ENCODE assay signal across 9 mouse cellular contexts in genomic region chr11:97432015-97432414, GRCm38 (mm10). TPM values are rescaled to one million over a fixed set of nuclear protein-coding genes. Genes with fewer than 3 reads are reported as not detected.
DNase-seq lines count a peak whose midpoint lies in the region; ATAC-seq and TF ChIP-seq lines count a peak whose summit lies in the region.
"Had no signal": no experiment of that assay in that cellular context is flagged by ENCODE, and none has a peak within 500 bp of the region (broad histone marks: within the 10 kb centered on the region; RNA-seq: fewer than 3 reads in every experiment).

No protein-coding gene starts in this region.

- TF ChIP-seq POLR2A in lung, adult 2 months (IDR thresholded peaks at IDR 0.05; ENCODE audit: borderline replicate concordance, extremely low read depth, low read depth, low read length) = no peak

- no peak overlapping the region for H3K9ac ChIP-seq in hindbrain, embryonic 12.5 days
- no peak overlapping the region for H3K9ac ChIP-seq in forebrain, embryonic 11.5 days (ENCODE audit: low read length)
- H3K9ac ChIP-seq: embryonic facial prominence, embryonic 12.5 days had no signal

- H3ac ChIP-seq in C2C12 (ENCODE audit: control insufficient read depth, insufficient read length, low read depth) = no peak overlapping the region

- H3K27me3 ChIP-seq in hindbrain, embryonic 10.5 days (ENCODE audit: insufficient read depth, poor library complexity, severe bottlenecking) = peaks cover 16% of the 10 kb centered on the region
- H3K27me3 ChIP-seq in hindbrain, embryonic 12.5 days = peaks cover 7% of the 10 kb centered on the region; the same call in 1 of the 2 replicates
- H3K27me3 ChIP-seq in C2C12 (ENCODE audit: control insufficient read depth, insufficient read depth, insufficient read length) = no peaks in the 10 kb centered on the region
- peaks cover 9% of the 10 kb centered on the region for H3K27me3 ChIP-seq in embryonic facial prominence, embryonic 10.5 days (replicated peaks; ENCODE audit: low read depth, poor library complexity, severe bottlenecking)
- H3K27me3 ChIP-seq in forebrain, embryonic 11.5 days (ENCODE audit: control insufficient read depth, insufficient read depth, low read length) = 0 out of 2 replicates have a peak, but pooled peaks cover 3% of the 10 kb centered on the region
- H3K27me3 ChIP-seq: embryonic facial prominence, embryonic 12.5 days had no signal

- H3K36me3 ChIP-seq in hindbrain, embryonic 10.5 days = no peaks in the 10 kb centered on the region
- H3K36me3 ChIP-seq in hindbrain, embryonic 12.5 days = no peaks in the 10 kb centered on the region
- peaks cover 6% of the 10 kb centered on the region for H3K36me3 ChIP-seq in C2C12 (ENCODE audit: control insufficient read depth, insufficient read depth)
- no peaks in the 10 kb centered on the region for H3K36me3 ChIP-seq in embryonic facial prominence, embryonic 10.5 days (replicated peaks)
- H3K36me3 ChIP-seq in forebrain, embryonic 11.5 days (ENCODE audit: control insufficient read depth, insufficient read depth, low read length) = no peaks in the 10 kb centered on the region
- H3K36me3 ChIP-seq: embryonic facial prominence, embryonic 12.5 days had no signal

- no peak overlapping the region for H3K4me2 ChIP-seq in hindbrain, embryonic 12.5 days (replicated peaks)
- no peak overlapping the region for H3K4me2 ChIP-seq in forebrain, embryonic 11.5 days (ENCODE audit: low read depth, low read length, severe bottlenecking)
- H3K4me2 ChIP-seq: embryonic facial prominence, embryonic 12.5 days had no signal

- no peak overlapping the region for H3K27ac ChIP-seq in hindbrain, embryonic 10.5 days
- H3K27ac ChIP-seq in hindbrain, embryonic 12.5 days = no peak overlapping the region
- H3K27ac ChIP-seq in embryonic facial prominence, embryonic 10.5 days (replicated peaks) = no peak overlapping the region
- no peak overlapping the region for H3K27ac ChIP-seq in forebrain, embryonic 11.5 days (ENCODE audit: low read depth, low read length)
- H3K27ac ChIP-seq: embryonic facial prominence, embryonic 12.5 days had no signal

- 13% methylated on average over 3 of the region's 3 CpGs for WGBS in hindbrain, embryonic 10.5 days
- 17% methylated on average over 3 of the region's 3 CpGs for WGBS in hindbrain, embryonic 12.5 days
- 13% methylated on average over 3 of the region's 3 CpGs for WGBS in embryonic facial prominence, embryonic 10.5 days
- 6% methylated on average over 3 of the region's 3 CpGs for WGBS in lung, adult 2 months
- WGBS in forebrain, embryonic 11.5 days = 3% methylated on average over 3 of the region's 3 CpGs

- ATAC-seq in hindbrain, embryonic 12.5 days (ENCODE audit: low FRiP score) = no peak
- ATAC-seq in forebrain, embryonic 11.5 days (replicated peaks; ENCODE audit: low FRiP score) = no peak

- no peaks in the 10 kb centered on the region for H3K9me3 ChIP-seq in hindbrain, embryonic 10.5 days
- H3K9me3 ChIP-seq in hindbrain, embryonic 12.5 days (replicated peaks) = no peaks in the 10 kb centered on the region
- no peaks in the 10 kb centered on the region for H3K9me3 ChIP-seq in embryonic facial prominence, embryonic 10.5 days
- H3K9me3 ChIP-seq in forebrain, embryonic 11.5 days (ENCODE audit: control insufficient read depth, low read length) = no peaks in the 10 kb centered on the region
- H3K9me3 ChIP-seq: embryonic facial prominence, embryonic 12.5 days had no signal

- peaks cover 80% of the 10 kb centered on the region for H3K79me2 ChIP-seq in C2C12 (ENCODE audit: control insufficient read depth, insufficient read depth)

- peaks cover 25% of the 10 kb centered on the region for H3K79me3 ChIP-seq in C2C12 (ENCODE audit: low read depth)

- peaks cover 54% of the 10 kb centered on the region for H3K4me1 ChIP-seq in hindbrain, embryonic 10.5 days (replicated peaks)
- peaks cover 41% of the 10 kb centered on the region for H3K4me1 ChIP-seq in hindbrain, embryonic 12.5 days
- peaks cover 68% of the 10 kb centered on the region for H3K4me1 ChIP-seq in embryonic facial prominence, embryonic 10.5 days
- H3K4me1 ChIP-seq in lung, adult 2 months (ENCODE audit: control insufficient read depth, insufficient read depth, low read length) = peaks cover 21% of the 10 kb centered on the region
- peaks cover 17% of the 10 kb centered on the region for H3K4me1 ChIP-seq in forebrain, embryonic 11.5 days (replicated peaks; ENCODE audit: control insufficient read depth, insufficient read depth, low read length)

- peak; percentile 91 for TF ChIP-seq CTCF in C2C12 (IDR thresholded peaks at IDR 0.05; ENCODE audit: control insufficient read depth, insufficient read depth, insufficient read length)
- TF ChIP-seq CTCF in lung, adult 2 months (IDR thresholded peaks at IDR 0.05; ENCODE audit: insufficient read depth, low read length) = peak; percentile 98

- DNase-seq in hindbrain, embryonic 10.5 days (ENCODE audit: low spot score) = peak; percentile 53
- DNase-seq in adrenal gland, adult 2 months = peak; percentile 68
- DNase-seq in embryonic facial prominence, embryonic 10.5 days (ENCODE audit: low spot score) = peak; percentile 66
- peak; percentile 79 for DNase-seq in lung, adult 2 months
- DNase-seq in spleen, postnatal 4 days (ENCODE audit: low spot score in 2 of 2) = peak; percentile 81 to 94
- no peak for DNase-seq in forebrain, embryonic 11.5 days (ENCODE audit: low spot score)

- H3K4me3 ChIP-seq in hindbrain, embryonic 10.5 days = no peak overlapping the region
- H3K4me3 ChIP-seq in hindbrain, embryonic 12.5 days = no peak overlapping the region
- no peak overlapping the region for H3K4me3 ChIP-seq in C2C12 (ENCODE audit: insufficient read depth, poor library complexity, severe bottlenecking)
- no peak overlapping the region for H3K4me3 ChIP-seq in embryonic facial prominence, embryonic 10.5 days
- H3K4me3 ChIP-seq in lung, adult 2 months (replicated peaks; ENCODE audit: extremely low read depth, low read depth, low read length) = no peak overlapping the region
- no peak overlapping the region for H3K4me3 ChIP-seq in forebrain, embryonic 11.5 days (ENCODE audit: low read depth, low read length)
- H3K4me3 ChIP-seq: embryonic facial prominence, embryonic 12.5 days had no signal

TF ChIP-seq in C2C12, 6 proteins besides CTCF, POLR2A, EP300 and RAD21:
- TF ChIP-seq MAX (IDR thresholded peaks at IDR 0.05) (no peak), MYOD1 (IDR thresholded peaks at IDR 0.05; ENCODE audit: control insufficient read depth, insufficient read length, low read depth) (no peak), CEBPB (IDR thresholded peaks at IDR 0.05; ENCODE audit: low read depth) (no peak), FOSL1 (IDR thresholded peaks at IDR 0.05; ENCODE audit: insufficient read depth, low read length, poor library complexity, severe bottlenecking) (no peak), MYOG (IDR thresholded peaks at IDR 0.05; ENCODE audit: control insufficient read depth, extremely low read depth, insufficient read length) (no peak), USF1 (IDR thresholded peaks at IDR 0.05; ENCODE audit: low read depth) (no peak)
TF ChIP-seq in C2C12: peak in this region for 0.

RNA-seq across cellular contexts. Expression of gene Arhgap23, which starts 16.7 kb away (rescaled TPM):
- polyA plus RNA-seq in hindbrain, embryonic 10.5 days (2016; fragmentation: Nextera tagmentation; extraction: Ambion mirVana) = 2.7 and 4.0 TPM in 2 replicates
- 9.3 and 10.0 TPM in 2 replicates for polyA plus RNA-seq in hindbrain, embryonic 12.5 days (2016; fragmentation: Nextera tagmentation; extraction: Ambion mirVana)
- polyA plus RNA-seq in C2C12 (2012; fragmentation: generic; extraction: Trizol) = 23.9 TPM
- 10 to 100 TPM; 29.0 to 29.3 TPM for total RNA-seq in adrenal gland, adult 2 months (2021)
- polyA plus RNA-seq in adrenal gland, adult 2 months (2012; rRNA removed) = 96.3 and 106 TPM in 2 replicates
- polyA plus RNA-seq in embryonic facial prominence, embryonic 10.5 days (2016; fragmentation: Nextera tagmentation; extraction: Ambion mirVana) = 2.4 TPM in 2 replicates
- 74.3 and 90.6 TPM in 2 replicates for polyA plus RNA-seq in lung, adult 2 months (2012; rRNA removed)
- 3.2 and 4.8 TPM in 2 replicates for polyA plus RNA-seq in forebrain, embryonic 11.5 days (2014; fragmentation: Nextera tagmentation; extraction: Ambion mirVana)
